Mouse (Mus musculus) cortical plate, adult 2 months (tissue): ENCODE measurements around the gene Lurap1l.

ENCODE experiments used
- CTCF ChIP-seq: fragments of 200-500 bp; IDR thresholded peaks from 2 replicates; pipeline ENCODE4 v1.5.1; 2011; ENCODE audit warnings: mild to moderate bottlenecking, control low read depth, low read length; ENCODE audit not compliant: insufficient read depth; ENCODE audit errors: extremely low read depth
- POLR2A ChIP-seq: fragments of 200-500 bp; IDR thresholded peaks from 2 replicates; pipeline ENCODE4 v1.6.1; 2011; ENCODE audit warnings: mild to moderate bottlenecking, low read length, control low read depth; ENCODE audit not compliant: insufficient read depth; ENCODE audit errors: extremely low read depth

- no peak for TF ChIP-seq CTCF
- no peak for TF ChIP-seq POLR2A
Measured at GRCm38 (mm10) chr4:80918526-80919129, 8.2 kb downstream of the Lurap1l start.
